Mouse (Mus musculus) erythroblast, embryonic 14.5 days (primary cell): ENCODE data around the gene Ak8.

Experiments
- GATA1 ChIP-seq: IDR thresholded peaks from 2 replicates; pipeline ENCODE4 v1.6.1; 2012; ENCODE audit warnings: low read length, inconsistent platforms, mixed read lengths
- TAL1 ChIP-seq: IDR thresholded peaks from 3 replicates; pipeline ENCODE4 v1.6.1; 2012; ENCODE audit warnings: low read length, inconsistent platforms, mixed read lengths

DNA sequence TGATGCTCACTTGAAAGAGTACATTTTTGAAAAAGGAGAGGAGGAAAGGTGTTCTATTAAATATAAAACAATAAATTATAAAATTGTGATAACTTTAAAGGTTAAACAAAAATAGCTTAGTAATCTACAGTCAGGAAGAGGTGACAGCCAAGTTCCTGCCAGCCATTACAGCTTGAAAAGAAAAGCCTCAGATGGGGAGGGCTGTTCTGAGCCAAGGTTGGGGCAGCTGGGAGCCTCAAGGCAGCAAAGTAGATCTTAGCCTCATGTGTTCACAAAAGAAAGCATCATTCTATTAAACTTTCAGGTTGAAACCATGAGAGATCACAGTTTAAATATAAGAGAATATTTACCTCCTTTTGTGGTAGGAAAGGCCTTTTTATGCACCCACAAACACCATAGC, 30.7 kb downstream of the Ak8 start:
- no peak for TF ChIP-seq GATA1
- no peak for TF ChIP-seq TAL1
